ENCODE assay signal across 9 mouse cellular contexts in the genomic region with DNA sequence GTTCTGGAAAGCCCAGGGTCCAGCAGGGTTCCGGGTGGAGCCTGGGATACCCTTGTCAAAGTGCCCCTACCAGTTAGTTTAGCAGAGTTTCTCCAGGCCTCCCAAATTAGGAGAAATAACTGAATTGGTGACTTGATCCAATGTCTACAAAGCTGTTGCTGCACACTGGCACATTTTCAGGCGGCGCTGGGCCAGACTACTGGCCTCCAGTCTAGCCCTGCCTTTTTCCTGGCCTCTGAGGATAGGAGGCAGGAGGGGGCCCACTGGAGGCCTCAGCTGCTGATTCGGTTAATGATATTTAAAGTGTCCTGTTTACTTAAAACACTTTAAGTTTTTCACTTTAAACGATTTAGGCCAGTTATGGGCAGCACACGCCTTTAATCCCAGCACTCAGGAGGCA. TPM values are rescaled to one million over a fixed set of nuclear protein-coding genes. Genes with fewer than 3 reads are reported as not detected.
A peak's percentile ranks its signal among the peaks of the same experiment; 100 is the strongest.
DNase-seq lines count a peak whose midpoint lies in the region; ATAC-seq lines count a peak whose summit lies in the region.
"Had no signal": no experiment of that assay in that cellular context is flagged by ENCODE, and none has a peak within 500 bp of the region (broad histone marks: within the 10 kb centered on the region; RNA-seq: fewer than 3 reads in every experiment).

No protein-coding gene starts in this region.

- no peak overlapping the region for H3K4me3 ChIP-seq in heart, embryonic 11.5 days (ENCODE audit: low read depth, low read length)
- H3K4me3 ChIP-seq in lung, embryonic 15.5 days = no peak overlapping the region
- H3K4me3 ChIP-seq: embryonic facial prominence, embryonic 15.5 days had no signal

- peak overlapping the region; percentile 90 for H3K27ac ChIP-seq in heart, embryonic 11.5 days (ENCODE audit: low read depth, low read length)
- peak overlapping the region; percentile 60; the same call in 1 of the 2 replicates for H3K27ac ChIP-seq in lung, embryonic 15.5 days
- H3K27ac ChIP-seq: embryonic facial prominence, embryonic 15.5 days had no signal

- peaks cover 37% of the 10 kb centered on the region for H3K4me1 ChIP-seq in heart, embryonic 11.5 days (ENCODE audit: control insufficient read depth, insufficient read depth, low read length)
- peaks cover 38% of the 10 kb centered on the region for H3K4me1 ChIP-seq in lung, embryonic 15.5 days
- H3K4me1 ChIP-seq: embryonic facial prominence, embryonic 15.5 days had no signal

- 78% methylated on average over 6 of the region's 6 CpGs for WGBS in heart, embryonic 11.5 days (ENCODE audit: insufficient replicate concordance)
- WGBS in lung, embryonic 15.5 days = 52% methylated on average over 6 of the region's 6 CpGs

- peak overlapping the region; percentile 21 for H3K4me2 ChIP-seq in heart, embryonic 11.5 days
- no peak overlapping the region for H3K4me2 ChIP-seq in lung, embryonic 15.5 days
- H3K4me2 ChIP-seq: embryonic facial prominence, embryonic 15.5 days had no signal

- H3K9me3 ChIP-seq in heart, embryonic 11.5 days (replicated peaks; ENCODE audit: control insufficient read depth, low read length) = no peaks in the 10 kb centered on the region
- H3K9me3 ChIP-seq in lung, embryonic 15.5 days = no peaks in the 10 kb centered on the region
- H3K9me3 ChIP-seq: embryonic facial prominence, embryonic 15.5 days had no signal

- H3K36me3 ChIP-seq in heart, embryonic 11.5 days (ENCODE audit: control insufficient read depth, insufficient read depth, low read length) = no peaks in the 10 kb centered on the region; the same call in 1 of the 2 replicates
- no peaks in the 10 kb centered on the region for H3K36me3 ChIP-seq in lung, embryonic 15.5 days
- H3K36me3 ChIP-seq: embryonic facial prominence, embryonic 15.5 days had no signal

- 0 out of 2 replicates have a peak overlapping the region, but pooled peaks have one; percentile 43 for H3K9ac ChIP-seq in heart, embryonic 11.5 days (ENCODE audit: low read depth, low read length)
- H3K9ac ChIP-seq in lung, embryonic 15.5 days = no peak overlapping the region
- H3K9ac ChIP-seq: embryonic facial prominence, embryonic 15.5 days had no signal

- no peaks in the 10 kb centered on the region for H3K27me3 ChIP-seq in heart, embryonic 11.5 days (ENCODE audit: control insufficient read depth, insufficient read depth, low read length)
- H3K27me3 ChIP-seq in lung, embryonic 15.5 days = no peaks in the 10 kb centered on the region
- H3K27me3 ChIP-seq: embryonic facial prominence, embryonic 15.5 days had no signal

- ATAC-seq in heart, embryonic 11.5 days (replicated peaks; ENCODE audit: insufficient number of reproducible peaks, low FRiP score, low TSS enrichment) = no peak
- ATAC-seq in lung, embryonic 15.5 days (ENCODE audit: borderline replicate concordance, extremely low read depth, low FRiP score, low TSS enrichment) = no peak

- DNase-seq in kidney, postnatal 14 days = peak; percentile 34
- no peak for DNase-seq in kidney, adult 11 months
- peak; percentile 36 for DNase-seq in c-Kit-negative CD71-positive TER-119-positive erythroid progenitor cells, embryonic 14.5 days (ENCODE audit: low read depth, low spot score)
- no peak for DNase-seq in cerebellum, adult 11 months
- DNase-seq in thymus, postnatal 36 days = no peak
- no peak for DNase-seq in thymus, postnatal 25 days

RNA-seq across cellular contexts. Expression of gene Slc41a3, which starts 19.7 kb away (rescaled TPM):
- 11.1 and 12.6 TPM in 2 replicates for polyA plus RNA-seq in heart, embryonic 11.5 days (2014; fragmentation: Nextera tagmentation; extraction: Ambion mirVana)
- polyA plus RNA-seq in lung, embryonic 15.5 days (2015; fragmentation: Nextera tagmentation; extraction: Ambion mirVana) = 5.2 and 6.3 TPM in 2 replicates

Comparison
In these comparisons a context has a peak if more than half of its experiments do, and no peak if none do; other contexts are left out.
1. DNase-seq: peak in kidney, postnatal 14 days (single experiment) and c-Kit-negative CD71-positive TER-119-positive erythroid progenitor cells, embryonic 14.5 days (single experiment); none in kidney, adult 11 months (single experiment), cerebellum, adult 11 months (single experiment), thymus, postnatal 36 days (0 of 2) and thymus, postnatal 25 days (single experiment).